Mouse (Mus musculus) heart, embryonic 14.5 days (tissue): ENCODE data around the gene P4ha3. TPM values are rescaled to one million over a fixed set of nuclear protein-coding genes. Genes with fewer than 3 reads are reported as not detected.

Experiments used
- ATAC-seq: fragments of 200-750 bp; cut with Nextera tagmentation; 2 replicates; pipeline ENCODE4 v1.8.0; 2017; ENCODE audit warnings: low read depth, moderate TSS enrichment; ENCODE audit not compliant: insufficient number of reproducible peaks, insufficient read depth, low FRiP score
- H3K27ac ChIP-seq, 2 experiments: fragments of 200-500 bp in 1 of 2; fragments of 300-500 bp in 1 of 2; sonication (generic) in 1 of 2; replicated peaks in 1 of 2; 2 replicates each; pipeline ENCODE4 v1.5.1; 2012 to 2014; ENCODE audit warnings: low read depth in 2 of 2, low read length in 2 of 2, control low read depth in 1 of 2, mild to moderate bottlenecking in 1 of 2, mixed read lengths in 1 of 2; ENCODE audit not compliant: control insufficient read depth in 1 of 2, insufficient read depth in 1 of 2
- H3K27me3 ChIP-seq: fragments of 300-500 bp; sonication (generic); 2 replicates; pipeline ENCODE4 v1.6.1; 2014; ENCODE audit warnings: mild to moderate bottlenecking, low read length, control low read depth; ENCODE audit not compliant: control insufficient read depth, insufficient read depth
- H3K36me3 ChIP-seq: fragments of 300-500 bp; sonication (generic); 2 replicates; pipeline ENCODE4 v1.6.1; 2014; ENCODE audit warnings: mild to moderate bottlenecking, control low read depth, low read length, mixed read lengths; ENCODE audit not compliant: control insufficient read depth, insufficient read depth
- H3K4me1 ChIP-seq, 2 experiments: fragments of 200-500 bp in 1 of 2; fragments of 300-500 bp in 1 of 2; sonication (generic) in 1 of 2; 2 replicates each; pipeline ENCODE4 v1.6.1; 2012 to 2014; ENCODE audit warnings: low read length in 2 of 2, control low read depth in 1 of 2, mixed read lengths in 1 of 2; ENCODE audit not compliant: control insufficient read depth in 2 of 2, insufficient read depth in 2 of 2
- H3K4me2 ChIP-seq: fragments of 300-500 bp; sonication (generic); 2 replicates; pipeline ENCODE4 v1.6.1; 2014; ENCODE audit warnings: mild to moderate bottlenecking, low read length
- H3K4me3 ChIP-seq, 2 experiments: fragments of 200-500 bp in 1 of 2; fragments of 300-500 bp in 1 of 2; sonication (generic) in 1 of 2; 2 replicates each; pipeline ENCODE4 v1.5.1; 2012 to 2014; ENCODE audit warnings: low read length in 2 of 2, mild to moderate bottlenecking in 2 of 2, control low read depth in 1 of 2, low read depth in 1 of 2, moderate library complexity in 1 of 2; ENCODE audit not compliant: control insufficient read depth in 1 of 2, insufficient read depth in 1 of 2
- H3K9ac ChIP-seq: fragments of 300-500 bp; sonication (generic); 2 replicates; pipeline ENCODE4 v1.6.1; 2014; ENCODE audit warnings: mild to moderate bottlenecking, low read length
- H3K9me3 ChIP-seq: fragments of 300-500 bp; sonication (generic); 2 replicates; pipeline ENCODE4 v1.6.1; 2016; ENCODE audit warnings: low read length, control low read depth; ENCODE audit not compliant: control insufficient read depth
- WGBS: fragments of 180-500 bp; shearing (Covaris S2); extraction: QIAGEN DNeasy Blood & Tissue Kit; methylation state at CpG from one replicate; pipeline ENCODE4 v1.1.7; 2014; 5-methylcytosine and 5-hydroxymethylcytosine counted together
- polyA plus RNA-seq: library from polyadenylated mRNA; unstranded; fragments of >200 nt; fragmentation: Nextera tagmentation; extraction: Ambion mirVana; gene quantifications from 2 replicates; pipeline ENCODE4 v1.2.1, GENCODE M21; 2014

P4ha3 gene
- polyA plus RNA-seq, 1 experiment from 2014 or later, result 15.7 TPM

DNA sequence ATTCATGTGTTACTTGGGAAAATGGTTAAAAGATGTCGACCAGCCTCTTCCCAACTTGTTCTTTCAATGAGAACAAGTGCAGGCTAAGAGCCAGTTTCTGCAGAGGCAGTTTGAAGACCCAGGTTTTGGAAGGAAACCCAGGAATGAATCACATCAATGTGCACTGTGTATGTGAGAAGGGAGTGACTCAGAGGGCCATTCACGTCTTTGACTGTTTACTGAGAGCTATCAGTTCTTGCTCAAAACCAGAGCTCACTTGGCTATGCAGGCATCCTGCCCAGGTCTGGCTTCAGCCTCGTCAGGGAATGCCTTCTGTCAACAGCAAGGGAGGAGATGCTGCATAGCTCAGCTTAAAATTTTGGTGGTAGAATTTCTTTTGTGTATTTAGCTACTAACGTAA lies 17.0 kb downstream of the P4ha3 start:
- Histone ChIP-seq H3K27ac (peak overlapping the region; percentile 79 to 87), H3K9me3 (no peaks in the 10 kb centered on the region), H3K4me2 (no peak overlapping the region), H3K9ac (no peak overlapping the region), H3K4me3 (no peak overlapping the region), H3K4me1 (peaks cover 19 to 22% of the 10 kb centered on the region in 2 experiments), H3K36me3 (peaks cover 7% of the 10 kb centered on the region; the same call in 1 of the 2 replicates), H3K27me3 (no peaks in the 10 kb centered on the region)
- 35% methylated on average over 4 of the region's 4 CpGs for WGBS
- ATAC-seq, result peak; percentile 59; the same call in 1 of the 2 replicates

DNA sequence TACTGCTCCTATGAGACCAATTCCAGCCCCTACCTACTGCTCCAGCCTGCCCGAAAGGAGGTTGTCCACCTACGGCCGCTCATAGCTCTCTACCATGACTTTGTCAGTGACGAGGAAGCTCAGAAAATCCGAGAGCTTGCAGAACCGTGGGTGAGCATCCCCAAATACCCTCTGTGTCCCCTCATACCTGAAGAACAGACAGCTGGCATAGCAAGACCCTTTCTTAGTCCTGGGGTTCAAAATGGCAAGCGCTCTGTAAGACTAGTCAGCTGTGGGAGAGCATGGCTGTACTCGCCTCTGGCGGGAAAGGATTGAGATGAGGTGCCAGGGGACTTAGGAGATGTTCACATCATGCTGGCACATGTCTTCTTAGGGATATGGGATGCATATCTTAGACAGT lies 20.6 kb downstream of the P4ha3 start:
- H3K4me2 ChIP-seq, result no peak overlapping the region
- 87% methylated on average over 9 of the region's 9 CpGs for WGBS
- no peak overlapping the region for H3K4me3 ChIP-seq
- ATAC-seq, result no peak
- H3K27me3 ChIP-seq, result no peaks in the 10 kb centered on the region
- peaks cover 27 to 36% of the 10 kb centered on the region in 2 experiments for H3K4me1 ChIP-seq
- H3K36me3 ChIP-seq, result peaks cover 5% of the 10 kb centered on the region
- no peak overlapping the region for H3K27ac ChIP-seq
- no peak overlapping the region for H3K9ac ChIP-seq
- H3K9me3 ChIP-seq, result no peaks in the 10 kb centered on the region

GRCm38 (mm10) chr7:100307872-100308653 lies 22.7 kb downstream of the P4ha3 start:
- Histone ChIP-seq H3K9ac (no peak overlapping the region), H3K36me3 (peaks cover 8% of the 10 kb centered on the region), H3K9me3 (no peaks in the 10 kb centered on the region), H3K4me1 (peaks cover 13 to 17% of the 10 kb centered on the region in 2 experiments), H3K27me3 (no peaks in the 10 kb centered on the region), H3K4me2 (no peak overlapping the region), H3K27ac (no peak overlapping the region), H3K4me3 (no peak overlapping the region)
- no peak for ATAC-seq
- WGBS, result 79% methylated on average over 5 of the region's 6 CpGs

DNA sequence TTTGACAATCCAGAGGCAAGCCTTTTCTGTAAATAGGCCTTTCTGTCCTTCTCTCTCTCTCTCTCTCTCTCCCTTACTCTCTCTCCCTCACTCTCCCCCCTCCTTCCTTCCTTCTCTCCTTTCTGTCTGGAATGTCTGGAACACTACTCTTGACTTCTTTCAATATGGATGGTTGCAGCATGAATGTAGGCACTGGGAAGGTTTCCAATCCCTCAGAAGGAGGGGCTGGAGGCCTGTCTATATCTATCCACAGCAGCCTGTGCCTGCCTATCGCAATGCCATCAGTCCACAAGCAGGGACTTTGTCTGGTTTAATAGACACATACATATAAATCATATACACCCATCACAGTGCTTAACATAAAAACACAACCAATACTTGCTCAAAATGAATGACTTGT lies 23.9 kb downstream of the P4ha3 start:
- 28% methylated on average over 1 of the region's 1 CpGs for WGBS
- no peak overlapping the region for H3K4me2 ChIP-seq

GRCm38 (mm10) chr7:100309679-100310078 lies 24.4 kb downstream of the P4ha3 start:
- Histone ChIP-seq H3K9ac (no peak overlapping the region), H3K36me3 (peaks cover 11% of the 10 kb centered on the region), H3K4me1 (peaks cover 13 to 17% of the 10 kb centered on the region in 2 experiments), H3K27ac (peak overlapping the region; percentile 48 to 51; a peak in 3 of 4 replicates), H3K27me3 (no peaks in the 10 kb centered on the region), H3K4me3 (no peak overlapping the region), H3K4me2 (no peak overlapping the region), H3K9me3 (no peaks in the 10 kb centered on the region)
- ATAC-seq, result no peak
- WGBS, result 11% methylated on average over 6 of the region's 6 CpGs

More for the DNA sequence above, 23.9 kb downstream of the P4ha3 start:
- H3K4me3 ChIP-seq, result no peak overlapping the region
- H3K9ac ChIP-seq, result no peak overlapping the region
- no peaks in the 10 kb centered on the region for H3K27me3 ChIP-seq
- H3K4me1 ChIP-seq, result peaks cover 13 to 17% of the 10 kb centered on the region in 2 experiments
- no peak for ATAC-seq
- no peaks in the 10 kb centered on the region for H3K9me3 ChIP-seq
- peak overlapping the region in 1 of 2 experiments; percentile 59; a peak in 3 of 4 replicates for H3K27ac ChIP-seq
- H3K36me3 ChIP-seq, result peaks cover 11% of the 10 kb centered on the region

DNA sequence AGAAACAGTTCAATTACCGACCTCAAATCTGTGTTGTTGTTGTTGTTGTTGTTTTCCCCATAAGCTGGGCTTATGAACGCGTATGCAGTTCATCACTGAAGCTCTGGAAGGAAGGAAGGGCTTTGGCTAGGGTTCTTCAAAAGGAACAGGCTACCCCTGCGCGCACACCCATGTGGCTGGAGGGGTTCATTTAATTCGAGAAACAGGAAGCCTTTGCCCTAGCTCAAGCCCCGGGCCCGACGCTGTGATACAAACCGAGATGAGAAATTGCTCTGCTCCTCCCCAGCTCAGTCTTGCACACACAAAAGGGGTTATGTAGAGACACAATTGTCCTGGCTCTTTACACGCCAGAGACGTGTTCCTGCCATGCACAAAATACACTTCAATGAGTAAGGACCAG lies 25.0 kb downstream of the P4ha3 start:
- no peak overlapping the region for H3K9ac ChIP-seq
- no peak for ATAC-seq
- no peak overlapping the region for H3K4me3 ChIP-seq
- H3K4me2 ChIP-seq, result no peak overlapping the region
- WGBS, result 69% methylated on average over 12 of the region's 12 CpGs
- peaks cover 13 to 17% of the 10 kb centered on the region in 2 experiments for H3K4me1 ChIP-seq
- no peaks in the 10 kb centered on the region for H3K9me3 ChIP-seq
- H3K27ac ChIP-seq, result peak overlapping the region in 1 of 2 experiments; percentile 28; a peak in 3 of 4 replicates
- peaks cover 11% of the 10 kb centered on the region for H3K36me3 ChIP-seq
- H3K27me3 ChIP-seq, result no peaks in the 10 kb centered on the region

DNA sequence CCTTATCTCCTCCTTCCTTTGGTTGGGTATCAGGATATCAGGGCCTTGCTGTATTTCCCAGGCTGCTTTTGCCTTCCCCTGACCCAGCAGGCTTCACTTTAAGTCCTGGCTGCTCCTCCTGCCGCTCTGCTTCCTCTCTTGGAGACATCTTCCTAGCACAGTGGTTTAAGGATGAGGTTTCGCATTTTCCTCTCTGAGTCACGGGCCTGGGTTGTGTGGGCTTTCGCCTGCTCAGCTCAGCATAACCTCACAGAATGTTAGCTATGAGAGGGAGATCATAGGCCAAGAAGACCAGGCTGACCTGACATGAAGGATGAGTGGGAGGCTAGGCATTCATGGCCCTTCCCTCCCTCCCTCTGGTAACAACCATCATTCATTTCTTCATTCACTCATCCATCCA lies 27.4 kb downstream of the P4ha3 start:
- Histone ChIP-seq H3K4me1 (peaks cover 13 to 17% of the 10 kb centered on the region in 2 experiments), H3K27me3 (no peaks in the 10 kb centered on the region), H3K9ac (no peak overlapping the region), H3K9me3 (no peaks in the 10 kb centered on the region), H3K27ac (no peak overlapping the region), H3K4me3 (no peak overlapping the region), H3K4me2 (no peak overlapping the region), H3K36me3 (peaks cover 14% of the 10 kb centered on the region; the same call in 1 of the 2 replicates)
- WGBS, result 61% methylated on average over 4 of the region's 4 CpGs
- no peak for ATAC-seq
